Mouse (Mus musculus) urinary bladder, postnatal 36 days (tissue): Measurements from ENCODE around the gene Tmem230.
"Not testable (repeated sequence)": the region's sequence is repeated elsewhere in the genome, so short reads cannot be mapped to it uniquely, and the experiment has no call there.

Experiments used
- DNase-seq, 2 experiments: peaks; one replicate each; pipeline ENCODE4 v3.0.0; 2022; ENCODE audit warnings: low spot score in 2 of 2, mixed read lengths in 1 of 2

Tmem230 gene

GRCm38 (mm10) chr2:132247539-132248313, at the start of gene Tmem230:
Gene Tmem230 (minus strand): TSS chr2:132247807.
- DNase-seq, result peak; percentile 90 to 93

GRCm38 (mm10) chr2:132293694-132294450, 46.3 kb upstream of the Tmem230 start:
- no peak for DNase-seq

DNA sequence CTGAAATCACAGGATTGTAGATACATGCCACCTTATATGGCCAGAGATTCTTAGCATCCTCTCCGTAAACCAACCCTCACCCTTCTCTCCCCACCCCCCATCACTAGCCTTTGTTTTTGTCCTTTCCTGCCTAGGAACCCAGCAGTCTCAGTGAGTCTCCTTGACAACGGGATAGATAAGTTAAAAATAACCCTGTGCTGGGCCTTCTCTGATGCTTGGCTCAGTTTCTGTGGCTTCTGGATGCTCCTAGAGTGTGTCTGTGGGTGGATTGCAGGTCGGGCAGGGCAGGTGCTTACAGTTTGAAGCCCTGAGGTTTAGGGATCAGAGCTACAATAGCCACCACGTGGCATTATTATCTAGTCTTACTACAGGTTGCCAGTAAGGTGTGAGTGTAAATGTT, 44.5 kb upstream of the Tmem230 start:
- DNase-seq, result no peak

DNA sequence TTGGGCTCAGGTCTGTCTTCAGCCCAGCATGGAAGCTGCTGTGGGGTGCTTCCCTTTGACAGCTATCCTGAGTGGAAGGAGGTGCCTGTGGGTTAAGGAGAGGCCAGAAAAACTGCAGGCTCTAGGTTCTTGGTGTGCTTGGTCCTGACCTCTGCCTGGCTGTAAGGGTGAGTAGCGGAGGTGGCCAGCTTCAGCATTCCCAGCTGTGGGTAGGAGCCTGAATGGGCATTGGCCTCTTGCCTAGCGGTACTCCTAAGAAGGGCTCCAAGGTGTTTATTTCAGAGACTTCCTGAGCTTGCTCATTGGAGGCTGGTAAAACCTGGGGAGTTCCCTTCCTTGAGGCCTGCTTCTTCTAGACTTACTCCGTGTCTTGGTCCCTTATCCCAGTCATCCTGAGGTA, 43.7 kb upstream of the Tmem230 start:
- DNase-seq, result no peak

DNA sequence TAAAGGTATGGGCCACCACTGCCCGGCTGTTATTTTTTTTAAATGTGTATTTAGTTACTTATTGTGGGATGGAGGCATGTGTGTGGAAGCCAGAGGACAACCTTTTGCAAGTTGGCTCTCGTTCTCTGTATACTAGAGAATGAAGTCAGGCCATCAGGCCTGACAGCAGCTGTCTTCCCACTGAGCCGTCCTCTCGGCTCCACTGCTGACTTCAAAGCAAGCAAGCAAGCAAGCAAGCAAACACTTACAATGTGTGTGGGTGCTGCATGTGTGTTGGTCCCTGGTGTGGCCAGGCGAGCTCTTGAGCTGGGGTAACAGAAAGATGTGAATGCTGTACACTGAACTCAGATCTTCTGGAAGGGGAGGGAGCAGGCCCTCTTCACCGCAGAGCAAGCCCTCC, 43.2 kb upstream of the Tmem230 start:
- DNase-seq, result no peak

DNA sequence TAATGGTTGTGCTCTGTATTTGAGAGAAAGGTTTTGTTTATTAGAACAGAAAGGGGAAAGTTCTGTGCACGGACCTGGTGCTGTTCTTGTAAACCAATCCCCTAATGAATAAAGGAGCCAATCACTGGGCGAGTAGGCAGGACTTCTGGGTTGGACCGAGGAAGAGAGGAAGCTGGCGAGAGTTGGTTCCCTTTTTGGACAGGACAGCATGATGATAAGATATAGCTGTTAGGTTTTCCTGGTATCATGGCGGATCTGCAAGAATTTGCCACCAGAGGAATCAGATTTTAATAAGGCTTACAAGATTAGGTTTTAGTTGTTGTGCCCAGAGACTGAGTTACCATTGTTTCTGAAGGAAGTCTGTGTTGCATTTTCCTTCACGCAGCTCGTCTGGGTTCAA, 41.6 kb upstream of the Tmem230 start:
- not testable (repeated sequence) for DNase-seq

DNA sequence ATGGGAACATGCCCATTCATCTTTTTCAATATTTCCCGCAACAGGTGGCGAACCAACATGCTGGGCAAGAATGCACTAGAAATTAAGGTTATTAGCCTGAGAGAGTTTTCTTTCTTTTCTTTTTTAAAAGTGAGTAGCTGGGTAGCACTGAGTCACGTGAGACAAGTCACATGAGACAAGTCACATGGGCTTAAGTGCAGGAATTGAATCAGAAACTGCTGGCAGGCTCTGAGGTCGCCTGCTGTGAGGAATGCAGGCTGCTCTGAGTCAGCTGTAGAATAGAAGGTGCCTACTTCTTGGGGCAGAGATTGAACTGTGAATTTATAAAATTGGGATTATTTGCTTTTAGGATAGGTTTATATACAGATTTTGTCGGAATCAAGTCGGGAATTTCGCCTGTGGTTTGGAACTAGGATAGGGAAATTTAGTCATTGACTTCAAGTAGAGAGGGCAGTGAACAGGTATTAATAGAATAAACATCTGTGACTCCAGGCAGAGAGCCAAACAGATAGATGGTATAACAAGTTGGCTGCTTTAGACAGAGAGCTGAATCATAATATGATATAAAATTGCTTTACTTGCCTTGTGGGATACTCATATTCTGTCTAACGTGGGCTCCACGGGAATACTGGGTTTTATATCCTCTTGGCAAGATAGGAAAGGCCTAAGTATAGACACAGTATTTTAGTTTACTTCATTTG, 38.9 kb upstream of the Tmem230 start:
- DNase-seq, result no peak

DNA sequence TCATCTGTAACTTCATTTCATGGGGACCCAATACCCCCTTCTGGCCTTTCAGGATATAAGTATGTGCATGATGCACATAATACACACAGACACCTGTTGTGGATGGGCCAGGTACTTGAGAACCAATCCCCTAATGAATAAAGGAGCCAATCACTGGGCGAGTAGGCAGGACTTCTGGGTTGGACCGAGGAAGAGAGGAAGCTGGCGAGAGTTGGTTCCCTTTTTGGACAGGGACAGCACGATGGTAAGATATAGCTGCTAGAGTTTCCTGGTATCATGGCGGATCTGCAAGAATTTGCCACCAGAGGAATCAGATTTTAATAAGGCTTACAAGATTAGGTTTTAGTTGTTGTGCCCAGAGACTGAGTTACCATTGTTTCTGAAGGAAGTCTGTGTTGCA, 38.1 kb upstream of the Tmem230 start:
- not testable (repeated sequence) for DNase-seq

- peak in 1 of 2 experiments; percentile 33 for DNase-seq
These were observed 37.0 kb upstream of the Tmem230 start for GRCm38 (mm10) chr2:132284492-132285139.

- DNase-seq, result no peak
These were observed 35.8 kb upstream of the Tmem230 start for GRCm38 (mm10) chr2:132283236-132284070.

- DNase-seq, result no peak
These were observed 35.0 kb upstream of the Tmem230 start for GRCm38 (mm10) chr2:132282453-132283174.

- no peak for DNase-seq
These were observed 34.2 kb upstream of the Tmem230 start for GRCm38 (mm10) chr2:132281560-132282452.

GRCm38 (mm10) chr2:132280518-132281120, 33.0 kb upstream of the Tmem230 start:
- DNase-seq, result no peak

DNA sequence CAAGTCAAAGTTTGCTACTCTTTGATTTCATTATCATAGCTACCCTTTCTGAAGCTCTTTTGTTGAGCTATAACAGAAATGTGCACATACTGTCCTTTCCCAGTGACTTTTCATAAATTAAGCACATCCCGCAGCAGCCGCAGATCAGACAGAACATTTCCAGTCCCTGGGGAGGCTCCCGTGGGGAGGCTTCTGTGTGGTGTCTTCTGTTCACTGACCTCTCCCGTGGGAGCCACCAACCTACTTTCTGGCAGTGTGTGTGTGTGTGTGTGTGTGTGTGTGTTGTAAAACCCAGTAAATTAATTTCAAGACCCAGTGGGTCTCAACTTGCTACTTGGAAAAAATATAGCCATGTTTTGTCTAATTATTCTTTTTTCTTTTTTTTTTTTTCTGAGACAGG, 32.4 kb upstream of the Tmem230 start:
- DNase-seq, result no peak

DNA sequence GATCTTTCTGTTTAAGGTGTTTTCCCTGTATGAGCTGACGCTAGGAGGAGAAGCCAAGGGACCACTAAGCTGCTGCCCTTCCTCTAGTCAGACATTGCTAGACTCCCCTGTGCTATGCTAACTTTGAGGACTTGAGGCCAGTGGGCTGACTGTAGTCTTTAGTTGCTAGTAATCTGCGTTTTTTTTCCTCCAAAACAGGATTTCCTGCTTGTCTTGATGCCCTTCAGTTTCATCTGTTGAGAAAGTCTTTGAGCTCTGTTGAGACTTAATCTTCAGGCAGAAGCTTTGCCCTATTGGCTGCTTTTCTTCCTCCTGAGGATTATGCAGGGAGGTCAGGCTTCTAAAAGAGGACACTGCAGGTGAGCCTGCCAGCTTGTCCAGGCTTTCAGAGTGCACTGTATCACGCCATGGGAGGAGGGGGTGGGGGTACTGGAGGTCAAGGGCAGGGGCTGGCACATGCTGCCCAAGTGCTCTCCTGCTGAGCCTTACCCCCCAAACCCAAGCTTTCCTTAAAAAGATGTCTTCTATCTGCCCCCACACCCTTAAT, 31.8 kb upstream of the Tmem230 start:
- DNase-seq, result no peak

DNA sequence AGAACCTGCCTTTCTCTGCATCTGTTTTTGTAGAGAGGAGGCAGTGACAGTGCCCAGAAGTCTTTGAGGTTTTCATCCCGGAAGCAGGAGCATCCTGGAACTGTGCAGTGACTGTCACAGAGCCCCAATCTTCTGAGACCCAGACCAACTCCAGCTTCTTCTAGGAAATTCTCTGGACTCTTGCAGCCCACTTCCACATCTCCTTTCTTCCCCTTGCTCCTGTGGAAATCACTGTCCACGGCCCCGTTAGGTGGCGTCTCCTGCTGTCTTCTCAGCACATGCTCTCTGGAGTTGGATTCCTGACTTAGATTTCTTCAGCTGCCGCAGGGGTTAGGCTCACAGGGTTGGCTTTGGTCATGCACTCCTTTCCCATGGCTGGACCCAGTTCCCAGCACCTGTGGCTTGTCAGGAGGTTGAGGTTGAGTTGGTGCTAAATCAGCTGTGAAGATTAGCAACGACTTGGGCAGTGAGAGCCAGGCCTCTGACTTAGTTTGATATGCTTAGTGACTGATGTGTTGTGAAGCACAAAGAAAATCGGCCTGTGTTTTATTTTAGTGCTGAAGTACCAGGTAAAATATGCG, 30.8 kb upstream of the Tmem230 start:
- DNase-seq, result no peak

DNA sequence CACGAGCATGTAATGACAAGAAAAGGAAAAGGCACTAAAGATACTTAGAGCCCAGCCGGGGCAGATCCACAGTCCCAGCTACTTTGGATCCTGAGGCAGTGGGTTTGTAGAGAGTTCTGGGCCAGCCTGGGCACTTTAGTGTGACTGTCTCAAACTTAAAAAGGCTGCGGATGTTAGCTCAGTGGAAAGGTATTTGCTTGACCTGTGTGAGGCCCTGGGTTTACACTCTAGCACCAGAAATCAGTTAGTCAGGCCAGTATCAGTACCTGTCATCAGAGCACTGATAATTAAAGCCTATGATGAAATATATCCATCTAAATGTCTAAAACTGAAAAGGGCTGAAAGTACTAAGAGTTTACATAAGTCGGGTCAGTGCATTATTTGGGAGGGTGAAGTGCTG, 28.6 kb upstream of the Tmem230 start:
- no peak for DNase-seq

- no peak for DNase-seq
These were observed 27.9 kb upstream of the Tmem230 start for GRCm38 (mm10) chr2:132275527-132275926.
